Mouse (Mus musculus) limb, embryonic 14.5 days (tissue): ENCODE data around the gene Nfu1. TPM values are rescaled to one million over a fixed set of nuclear protein-coding genes. Genes with fewer than 3 reads are reported as not detected.

Source experiments
- ATAC-seq: fragments of 200-750 bp; cut with Nextera tagmentation; 2 replicates; pipeline ENCODE4 v1.8.0; 2017; ENCODE audit warnings: low read depth, moderate number of reproducible peaks, moderate TSS enrichment; ENCODE audit not compliant: low FRiP score
- DNase-seq: peaks from one replicate; pipeline ENCODE4 v3.0.0-alpha.2; 2015; ENCODE audit warnings: low spot score
- H3K27ac ChIP-seq: fragments of 300-500 bp; sonication (generic); replicated peaks from 2 replicates; pipeline ENCODE4 v1.5.1; 2014; ENCODE audit warnings: low read depth, mild to moderate bottlenecking, low read length, moderate library complexity, mixed read lengths
- H3K27me3 ChIP-seq: fragments of 300-500 bp; sonication (generic); 2 replicates; pipeline ENCODE4 v1.6.1; 2014; ENCODE audit warnings: low read length, mixed read lengths; ENCODE audit not compliant: control insufficient read depth, insufficient read depth
- H3K36me3 ChIP-seq: fragments of 300-500 bp; sonication (generic); 2 replicates; pipeline ENCODE4 v1.6.1; 2014; ENCODE audit warnings: mild to moderate bottlenecking, low read length, moderate library complexity, mixed read lengths; ENCODE audit not compliant: control insufficient read depth, insufficient read depth
- H3K4me1 ChIP-seq: fragments of 300-500 bp; sonication (generic); 2 replicates; pipeline ENCODE4 v1.6.1; 2014; ENCODE audit warnings: antibody characterized with exemption, low read length, mixed read lengths; ENCODE audit not compliant: control insufficient read depth, insufficient read depth
- H3K4me2 ChIP-seq: fragments of 300-500 bp; sonication (generic); replicated peaks from 2 replicates; pipeline ENCODE4 v1.6.1; 2014; ENCODE audit warnings: low read depth, mild to moderate bottlenecking, low read length, moderate library complexity; ENCODE audit not compliant: severe bottlenecking
- H3K4me3 ChIP-seq: fragments of 300-500 bp; sonication (generic); replicated peaks from 2 replicates; pipeline ENCODE4 v1.5.1; 2014; ENCODE audit warnings: low read length
- H3K9ac ChIP-seq: fragments of 300-500 bp; sonication (generic); 2 replicates; pipeline ENCODE4 v1.6.1; 2014; ENCODE audit warnings: mild to moderate bottlenecking, low read depth, low read length, moderate library complexity; ENCODE audit not compliant: severe bottlenecking
- H3K9me3 ChIP-seq: fragments of 300-500 bp; sonication (generic); 2 replicates; pipeline ENCODE4 v1.6.1; 2016; ENCODE audit warnings: low read length; ENCODE audit not compliant: control insufficient read depth
- POLR2A ChIP-seq: fragments of 200-500 bp; IDR thresholded peaks from 2 replicates; pipeline ENCODE4 v1.8.0; 2012; ENCODE audit warnings: inconsistent platforms, mild to moderate bottlenecking, moderate library complexity, borderline replicate concordance; ENCODE audit not compliant: insufficient read depth, insufficient read length; ENCODE audit errors: extremely low read depth
- WGBS: fragments of 180-500 bp; shearing (Covaris S2); extraction: QIAGEN DNeasy Blood & Tissue Kit; methylation state at CpG from one replicate; pipeline ENCODE4 v1.1.7; 2014; 5-methylcytosine and 5-hydroxymethylcytosine counted together
- polyA plus RNA-seq, 2 experiments: library from polyadenylated mRNA; depleted of rRNA in 1 of 2; stranded (reverse) in 1 of 2; unstranded in 1 of 2; fragments of >200 nt; fragmentation: Nextera tagmentation in 1 of 2; extraction: Ambion mirVana in 1 of 2; gene quantifications; 2 replicates each; pipeline versions ENCODE4 v1.2.1 to v1.2.3; 2012 to 2014

Gene Nfu1
- polyA plus RNA-seq (2012; rRNA removed) (136 and 141 TPM in 2 replicates), polyA plus RNA-seq (2014; fragmentation: Nextera tagmentation; extraction: Ambion mirVana) (94.1 and 104 TPM in 2 replicates)

GRCm38 (mm10) chr6:87008887-87009286, at the start of gene Nfu1:
Gene Nfu1, plus strand, starts transcription at chr6:87009236.
- Histone ChIP-seq H3K36me3 (peaks cover 7% of the 10 kb centered on the region), H3K9me3 (no peaks in the 10 kb centered on the region), H3K4me1 (0 out of 2 replicates have a peak, but pooled peaks cover 8% of the 10 kb centered on the region), H3K27me3 (no peaks in the 10 kb centered on the region), H3K4me3 (peak within 1 kb of the TSS; percentile 86), H3K27ac (peak within 1 kb of the TSS; percentile 65; the same call in 1 of the 2 replicates), H3K9ac (peak within 1 kb of the TSS; percentile 89), H3K4me2 (peak within 1 kb of the TSS; percentile 48)
- WGBS, result 71% methylated on average over 6 of the region's 6 CpGs
- DNase-seq (no peak), ATAC-seq (no peak)
- TF ChIP-seq POLR2A, result no peak

- TF ChIP-seq POLR2A, result no peak
- Histone ChIP-seq H3K4me3 (no peak overlapping the region), H3K9ac (no peak overlapping the region), H3K27me3 (no peaks in the 10 kb centered on the region), H3K9me3 (no peaks in the 10 kb centered on the region), H3K27ac (no peak overlapping the region), H3K4me1 (no peaks in the 10 kb centered on the region), H3K36me3 (peaks cover 89% of the 10 kb centered on the region), H3K4me2 (no peak overlapping the region)
- ATAC-seq (no peak), DNase-seq (no peak)
- WGBS, result 94% methylated on average over 7 of the region's 7 CpGs
These were observed 44.9 kb upstream of the Nfu1 start for GRCm38 (mm10) chr6:86963987-86964685.

DNA sequence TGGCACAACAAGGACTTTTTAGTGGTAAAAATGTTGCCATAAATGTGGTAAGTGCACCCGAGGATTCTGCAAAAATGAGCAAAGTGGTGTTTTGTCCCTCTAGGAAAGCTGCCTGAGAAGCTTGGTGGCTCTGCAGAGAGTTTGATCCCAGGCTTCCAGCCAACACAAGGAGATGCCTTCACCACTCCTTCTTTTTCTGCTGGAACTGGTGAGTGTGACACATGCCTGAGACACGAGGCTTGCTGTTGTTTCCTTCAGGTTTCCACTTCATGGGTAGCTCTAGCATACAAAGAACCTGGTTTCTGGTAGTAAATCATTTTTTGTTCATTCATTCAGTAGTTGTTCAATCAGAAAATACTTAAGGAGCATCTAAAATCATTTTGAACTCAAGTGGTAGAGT, 41.9 kb upstream of the Nfu1 start:
- WGBS, result 74% methylated on average over 2 of the region's 2 CpGs
- H3K27ac ChIP-seq, result no peak overlapping the region
- DNase-seq (no peak), ATAC-seq (no peak)
- peaks cover 82% of the 10 kb centered on the region for H3K36me3 ChIP-seq
- no peak overlapping the region for H3K4me3 ChIP-seq
- H3K9me3 ChIP-seq, result no peaks in the 10 kb centered on the region
- H3K27me3 ChIP-seq, result no peaks in the 10 kb centered on the region
- no peak overlapping the region for H3K9ac ChIP-seq
- H3K4me2 ChIP-seq, result no peak overlapping the region
- H3K4me1 ChIP-seq, result no peaks in the 10 kb centered on the region
- no peak for TF ChIP-seq POLR2A

GRCm38 (mm10) chr6:86973956-86974355, 35.1 kb upstream of the Nfu1 start:
- Histone ChIP-seq H3K4me3 (no peak overlapping the region), H3K27me3 (no peaks in the 10 kb centered on the region), H3K9ac (no peak overlapping the region), H3K27ac (no peak overlapping the region), H3K4me2 (no peak overlapping the region), H3K9me3 (no peaks in the 10 kb centered on the region), H3K36me3 (peaks cover 50% of the 10 kb centered on the region), H3K4me1 (no peaks in the 10 kb centered on the region)
- no peak for DNase-seq
- WGBS, result 96% methylated on average over 4 of the region's 4 CpGs
- TF ChIP-seq POLR2A, result no peak
- no peak for ATAC-seq

DNA sequence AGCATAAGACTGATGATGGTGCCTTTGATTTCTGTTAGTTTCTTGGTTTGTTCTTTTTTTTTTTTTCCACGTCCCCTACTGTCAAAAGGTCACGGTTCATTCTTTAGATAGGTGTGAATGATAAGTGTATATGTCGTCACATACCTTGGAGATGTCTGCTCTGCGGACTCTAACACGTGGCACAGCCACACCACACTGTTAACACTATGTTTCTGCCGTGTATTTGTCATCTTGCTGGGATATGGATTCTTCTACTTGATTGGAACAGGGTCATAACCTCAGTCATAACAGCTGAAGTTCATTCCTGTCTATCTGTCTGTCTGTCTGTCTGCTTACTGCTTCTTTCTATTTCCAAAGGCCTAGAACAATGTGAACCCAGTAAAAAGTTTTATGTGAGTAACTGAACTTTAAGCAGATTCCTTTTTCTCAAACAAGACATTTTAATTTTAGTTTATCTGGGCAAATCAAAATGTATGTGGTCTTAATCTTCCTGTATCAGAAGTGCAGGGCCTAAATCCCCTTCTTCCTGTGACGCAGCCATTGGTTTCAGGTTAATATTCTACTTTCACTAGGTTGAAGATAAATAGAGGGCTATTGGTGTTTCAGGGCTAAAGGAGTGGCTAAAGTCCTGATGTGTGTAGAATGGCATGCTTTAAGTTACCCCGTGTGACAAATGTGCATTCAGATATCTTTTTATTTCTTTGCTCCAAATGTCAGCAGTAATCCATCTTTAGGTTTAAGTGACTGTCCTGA, 30.7 kb upstream of the Nfu1 start:
- H3K4me1 ChIP-seq, result no peaks in the 10 kb centered on the region
- no peak overlapping the region for H3K4me3 ChIP-seq
- no peak for DNase-seq
- H3K27ac ChIP-seq, result no peak overlapping the region
- no peaks in the 10 kb centered on the region for H3K27me3 ChIP-seq
- no peak for ATAC-seq
- no peaks in the 10 kb centered on the region for H3K9me3 ChIP-seq
- H3K4me2 ChIP-seq, result no peak overlapping the region
- TF ChIP-seq POLR2A, result no peak
- 89% methylated on average over 8 of the region's 8 CpGs for WGBS
- H3K36me3 ChIP-seq, result peaks cover 48% of the 10 kb centered on the region
- no peak overlapping the region for H3K9ac ChIP-seq
